Mouse (Mus musculus): Measurements from ENCODE around the gene Stmnd1.

DNA sequence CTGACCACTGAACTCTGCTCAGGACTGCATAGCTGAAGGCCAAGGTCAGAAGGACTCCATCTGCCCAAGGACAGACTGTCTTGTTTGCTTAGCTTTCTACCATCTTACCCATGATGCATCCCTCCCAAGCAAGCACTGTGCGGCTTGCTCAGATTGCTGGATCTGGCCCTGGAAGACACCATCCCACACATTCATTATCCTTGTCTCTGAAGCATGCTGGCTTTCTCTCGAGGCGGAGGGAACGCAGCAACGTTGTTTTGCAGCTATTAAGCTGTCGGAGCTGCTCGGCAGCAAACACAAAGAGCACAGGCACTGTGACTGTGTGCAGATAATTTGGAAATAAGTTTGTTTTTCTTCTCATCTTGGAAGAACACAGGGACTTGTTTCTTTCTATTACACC lies 69.7 kb downstream of the Stmnd1 start:
- no peak for TF ChIP-seq POLR2A (IDR thresholded peaks at IDR 0.05; ENCODE audit: low read depth, low read length)
- no peak for TF ChIP-seq CTCF (IDR thresholded peaks at IDR 0.05; ENCODE audit: extremely low read depth, insufficient read depth, insufficient read length, insufficient replicate concordance)
